Mouse (Mus musculus) olfactory bulb, adult 2 months (tissue): ENCODE measurements around the gene Pex19.

Experiments used
- CTCF ChIP-seq: fragments of 200-500 bp; IDR thresholded peaks from 2 replicates; pipeline ENCODE4 v1.5.1; 2012; ENCODE audit warnings: low read depth, mild to moderate bottlenecking, low read length, moderate library complexity; ENCODE audit not compliant: insufficient read depth
- POLR2A ChIP-seq: fragments of 200-500 bp; IDR thresholded peaks from 2 replicates; pipeline ENCODE4 v1.6.1; 2012; ENCODE audit warnings: mild to moderate bottlenecking, low read depth, low read length, moderate library complexity; ENCODE audit not compliant: insufficient read depth

DNA sequence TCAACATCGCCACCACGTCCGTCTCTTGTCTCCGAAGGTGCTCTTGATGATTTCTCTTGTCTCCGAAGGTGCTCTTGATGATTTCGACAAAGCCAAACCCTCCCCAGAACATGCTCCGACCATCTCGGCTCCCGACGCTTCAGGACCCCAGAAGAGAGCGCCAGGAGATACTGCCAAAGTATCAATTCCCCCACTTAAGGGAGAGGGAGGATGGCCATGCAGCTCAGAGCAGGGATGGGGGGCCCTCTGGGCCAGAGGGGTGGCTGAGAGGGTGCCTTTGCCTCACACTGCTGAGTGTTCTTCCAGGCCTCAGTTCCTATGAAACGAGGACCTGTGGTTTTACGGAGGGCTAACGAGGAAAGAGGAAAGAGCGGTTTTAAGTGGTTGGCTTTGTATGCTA is 2.0 kb downstream of the Pex19 start:
- TF ChIP-seq POLR2A (no peak), CTCF (no peak)
